Mouse (Mus musculus) forebrain, embryonic 14.5 days (tissue): ENCODE measurements around the gene Ugt1a6a. TPM values are rescaled to one million over a fixed set of nuclear protein-coding genes. Genes with fewer than 3 reads are reported as not detected.
"Not testable (repeated sequence)": the region's sequence is repeated elsewhere in the genome, so short reads cannot be mapped to it uniquely, and the experiment has no call there.

ENCODE experiments used
- ATAC-seq: fragments of 200-750 bp; cut with Nextera tagmentation; 2 replicates; pipeline ENCODE4 v1.8.0; 2017; ENCODE audit warnings: mild to moderate bottlenecking, moderate library complexity
- DNase-seq: peaks from one replicate; pipeline ENCODE4 v3.0.0-alpha.2; 2015; ENCODE audit warnings: low spot score
- H3K27ac ChIP-seq: fragments of 300-500 bp; sonication (generic); 2 replicates; pipeline ENCODE4 v1.5.1; 2014; ENCODE audit warnings: low read depth, mild to moderate bottlenecking, control low read depth, low read length, moderate library complexity
- H3K27me3 ChIP-seq: fragments of 300-500 bp; sonication (generic); replicated peaks from 2 replicates; pipeline ENCODE4 v1.6.1; 2014; ENCODE audit warnings: low read length, control low read depth, mixed read lengths; ENCODE audit not compliant: control insufficient read depth, insufficient read depth
- H3K36me3 ChIP-seq: fragments of 300-500 bp; sonication (generic); 2 replicates; pipeline ENCODE4 v1.6.1; 2014; ENCODE audit warnings: low read length, control low read depth; ENCODE audit not compliant: control insufficient read depth, insufficient read depth
- H3K4me1 ChIP-seq: fragments of 300-500 bp; sonication (generic); 2 replicates; pipeline ENCODE4 v1.6.1; 2014; ENCODE audit warnings: antibody characterized with exemption, low read length, control low read depth; ENCODE audit not compliant: control insufficient read depth, insufficient read depth
- H3K4me2 ChIP-seq: fragments of 300-500 bp; sonication (generic); 2 replicates; pipeline ENCODE4 v1.6.1; 2014; ENCODE audit warnings: mild to moderate bottlenecking, control low read depth, low read length
- H3K4me3 ChIP-seq: fragments of 300-500 bp; sonication (generic); 2 replicates; pipeline ENCODE4 v1.5.1; 2014; ENCODE audit warnings: low read depth, low read length, control low read depth
- H3K9ac ChIP-seq: fragments of 300-500 bp; sonication (generic); 2 replicates; pipeline ENCODE4 v1.6.1; 2014; ENCODE audit warnings: mild to moderate bottlenecking, low read length, control low read depth, moderate library complexity
- H3K9me3 ChIP-seq: fragments of 300-500 bp; sonication (generic); replicated peaks from 2 replicates; pipeline ENCODE4 v1.6.1; 2016; ENCODE audit warnings: low read length, control low read depth, mixed read lengths; ENCODE audit not compliant: control insufficient read depth
- WGBS: fragments of 180-500 bp; shearing (Covaris S2); extraction: QIAGEN DNeasy Blood & Tissue Kit; methylation state at CpG from one replicate; pipeline ENCODE4 v1.1.7; 2014; 5-methylcytosine and 5-hydroxymethylcytosine counted together
- polyA plus RNA-seq: library from polyadenylated mRNA; unstranded; fragments of >200 nt; fragmentation: Nextera tagmentation; extraction: Ambion mirVana; gene quantifications from 2 replicates; pipeline ENCODE4 v1.2.1, GENCODE M21; 2014

Ugt1a6a gene
- polyA plus RNA-seq, 1 experiment from 2014 or later = 2.3 TPM

DNA sequence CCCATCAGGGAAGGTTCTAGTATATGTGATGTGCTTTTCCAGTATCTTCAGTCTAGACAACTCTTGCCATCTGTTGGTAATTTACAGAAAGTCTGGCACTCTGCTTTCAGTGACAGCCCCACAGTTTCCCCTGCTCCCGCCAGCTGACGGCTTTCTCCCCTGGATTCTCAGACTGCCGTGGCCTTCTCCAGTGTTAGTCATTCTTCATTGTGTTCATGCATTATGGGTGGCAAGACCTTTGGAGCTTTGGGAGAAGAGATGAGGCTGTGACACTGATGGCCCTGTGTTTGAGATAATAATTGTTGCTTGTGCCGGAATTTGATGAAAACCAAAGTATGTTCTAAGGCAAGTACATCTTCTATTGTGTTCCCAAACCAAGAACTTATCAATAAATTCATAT, 84.0 kb downstream of the Ugt1a6a start:
- Histone ChIP-seq H3K4me3 (no peak overlapping the region), H3K27me3 (no peaks in the 10 kb centered on the region), H3K4me1 (no peaks in the 10 kb centered on the region), H3K9me3 (peaks cover 29% of the 10 kb centered on the region), H3K4me2 (no peak overlapping the region), H3K36me3 (no peaks in the 10 kb centered on the region), H3K9ac (no peak overlapping the region), H3K27ac (no peak overlapping the region)
- ATAC-seq (no peak), DNase-seq (no peak)
- WGBS = 52% methylated on average over 4 of the region's 4 CpGs

GRCm38 (mm10) chr1:88219054-88219453, 84.4 kb downstream of the Ugt1a6a start:
- 27% methylated on average over 1 of the region's 1 CpGs for WGBS
- Histone ChIP-seq H3K27ac (no peak overlapping the region), H3K9ac (no peak overlapping the region), H3K27me3 (no peaks in the 10 kb centered on the region), H3K4me2 (no peak overlapping the region), H3K9me3 (peaks cover 24% of the 10 kb centered on the region), H3K36me3 (no peaks in the 10 kb centered on the region), H3K4me1 (no peaks in the 10 kb centered on the region), H3K4me3 (no peak overlapping the region)
- DNase-seq = no peak
- ATAC-seq = no peak

DNA sequence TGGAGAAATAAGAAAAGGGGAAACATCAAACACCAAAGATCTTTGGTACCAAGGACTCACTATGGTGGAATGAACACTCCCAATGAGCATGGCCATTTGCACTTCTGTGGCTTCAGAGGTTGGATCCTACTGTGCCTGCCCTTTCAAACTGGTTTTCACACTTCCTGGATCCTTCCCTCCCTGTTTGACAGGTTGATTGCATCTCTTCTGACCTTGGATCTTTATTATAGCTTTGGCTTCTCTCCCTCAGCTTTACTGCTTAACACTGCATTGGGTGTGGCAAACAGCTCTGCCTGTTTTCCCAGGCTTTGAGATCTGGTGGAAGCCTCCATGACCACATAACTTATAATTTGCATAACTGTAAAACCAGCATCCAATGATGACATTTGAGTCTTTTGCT, 85.7 kb downstream of the Ugt1a6a start:
- no peak overlapping the region for H3K27ac ChIP-seq
- H3K4me3 ChIP-seq = no peak overlapping the region
- ATAC-seq (no peak), DNase-seq (no peak)
- H3K27me3 ChIP-seq = no peaks in the 10 kb centered on the region
- H3K9me3 ChIP-seq = peaks cover 14% of the 10 kb centered on the region
- no peak overlapping the region for H3K9ac ChIP-seq
- no peak overlapping the region for H3K4me2 ChIP-seq
- no peaks in the 10 kb centered on the region for H3K36me3 ChIP-seq
- no peaks in the 10 kb centered on the region for H3K4me1 ChIP-seq

DNA sequence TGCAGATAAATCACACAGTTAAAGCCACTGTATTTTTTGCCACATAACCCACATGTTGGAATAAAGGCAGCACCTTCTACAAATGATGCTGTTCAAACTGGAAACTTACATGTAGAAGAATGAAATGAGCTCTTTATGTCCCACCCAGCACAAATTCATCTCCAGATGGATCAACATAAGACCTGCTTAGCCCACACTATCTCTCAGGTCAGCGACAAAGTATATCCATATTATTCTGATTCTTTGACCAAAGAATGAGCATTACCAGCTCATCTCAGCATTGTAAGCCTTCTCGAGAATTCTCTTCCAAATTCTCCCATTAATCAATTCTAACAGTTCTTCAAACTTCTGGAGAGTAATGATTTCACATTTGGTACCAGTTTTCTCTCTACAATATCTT, 87.6 kb downstream of the Ugt1a6a start:
- Histone ChIP-seq H3K27me3 (no peaks in the 10 kb centered on the region), H3K4me3 (no peak overlapping the region), H3K4me2 (no peak overlapping the region), H3K27ac (no peak overlapping the region), H3K9me3 (peaks cover 24% of the 10 kb centered on the region), H3K36me3 (no peaks in the 10 kb centered on the region), H3K9ac (no peak overlapping the region), H3K4me1 (no peaks in the 10 kb centered on the region)
- ATAC-seq (no peak), DNase-seq (no peak)
- WGBS = 52% methylated on average over 2 of the region's 2 CpGs

DNA sequence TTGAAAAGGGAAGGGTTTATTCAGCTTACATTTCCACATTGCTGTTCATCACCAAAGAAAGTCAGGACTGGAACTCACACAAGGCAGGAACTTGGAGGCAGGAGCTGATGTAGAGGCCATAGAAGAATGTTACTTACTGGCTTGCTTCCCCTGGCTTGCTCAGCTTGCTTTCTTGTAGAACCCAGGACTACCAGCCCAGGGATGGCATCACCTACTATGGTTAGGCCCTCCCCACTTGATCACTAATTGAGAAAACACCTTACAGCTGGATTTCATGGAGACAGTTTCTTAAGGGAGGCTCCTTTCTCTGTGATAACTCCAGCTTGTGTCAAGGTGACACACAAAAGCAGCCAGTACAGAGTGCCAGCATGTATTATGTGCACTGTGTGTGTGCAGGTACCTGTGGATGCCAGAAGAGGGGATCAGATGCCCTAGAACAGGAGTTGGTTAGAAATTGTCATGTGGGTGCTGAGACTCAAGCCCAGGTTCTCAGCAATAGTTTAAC, 88.5 kb downstream of the Ugt1a6a start:
- peaks cover 33% of the 10 kb centered on the region for H3K9me3 ChIP-seq
- H3K27me3 ChIP-seq, ATAC-seq, DNase-seq, H3K4me3 ChIP-seq, H3K9ac ChIP-seq, H3K36me3 ChIP-seq, H3K4me2 ChIP-seq, H3K4me1 ChIP-seq, H3K27ac ChIP-seq: not testable (repeated sequence)

- no peak overlapping the region for H3K27ac ChIP-seq
- H3K4me1 ChIP-seq = no peaks in the 10 kb centered on the region
- no peaks in the 10 kb centered on the region for H3K27me3 ChIP-seq
- H3K9me3 ChIP-seq = peaks cover 38% of the 10 kb centered on the region
- no peak for ATAC-seq
- no peaks in the 10 kb centered on the region for H3K36me3 ChIP-seq
- no peak overlapping the region for H3K4me3 ChIP-seq
- no peak for DNase-seq
- H3K9ac ChIP-seq = no peak overlapping the region
- no peak overlapping the region for H3K4me2 ChIP-seq
- 55% methylated on average over 1 of the region's 1 CpGs for WGBS
These were observed 89.0 kb downstream of the Ugt1a6a start for GRCm38 (mm10) chr1:88223591-88223990.

GRCm38 (mm10) chr1:88224029-88224776, 89.6 kb downstream of the Ugt1a6a start:
- Histone ChIP-seq H3K4me1 (no peaks in the 10 kb centered on the region), H3K4me2 (no peak overlapping the region), H3K4me3 (no peak overlapping the region), H3K27ac (no peak overlapping the region), H3K36me3 (no peaks in the 10 kb centered on the region), H3K9me3 (peaks cover 44% of the 10 kb centered on the region), H3K27me3 (no peaks in the 10 kb centered on the region), H3K9ac (no peak overlapping the region)
- ATAC-seq (no peak), DNase-seq (no peak)
- WGBS = 68% methylated on average over 2 of the region's 2 CpGs

DNA sequence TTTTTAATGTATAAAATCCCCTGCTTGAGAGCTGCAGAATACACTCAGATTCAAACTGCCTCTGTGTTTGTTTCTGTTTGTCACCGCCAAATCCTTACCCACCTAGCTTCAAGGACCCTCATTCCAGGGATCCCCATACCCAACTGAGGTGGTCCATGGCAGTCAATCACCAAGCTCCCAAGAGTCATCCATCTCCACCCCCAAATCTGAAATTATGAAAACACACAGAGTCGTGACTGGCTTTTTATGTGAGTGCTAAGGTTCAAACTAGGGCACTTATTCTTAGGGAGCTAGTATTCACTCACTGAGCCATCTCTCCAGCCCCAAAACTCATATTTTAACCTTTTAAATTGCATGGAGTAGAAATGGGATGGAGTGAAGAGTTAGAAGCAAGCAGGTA, 90.7 kb downstream of the Ugt1a6a start:
- H3K4me3 ChIP-seq, H3K4me1 ChIP-seq, H3K36me3 ChIP-seq, H3K9ac ChIP-seq, H3K27me3 ChIP-seq, H3K27ac ChIP-seq, ATAC-seq, H3K4me2 ChIP-seq, DNase-seq: not testable (repeated sequence)
- 44% methylated on average over 2 of the region's 2 CpGs for WGBS
- peaks cover 55% of the 10 kb centered on the region for H3K9me3 ChIP-seq

DNA sequence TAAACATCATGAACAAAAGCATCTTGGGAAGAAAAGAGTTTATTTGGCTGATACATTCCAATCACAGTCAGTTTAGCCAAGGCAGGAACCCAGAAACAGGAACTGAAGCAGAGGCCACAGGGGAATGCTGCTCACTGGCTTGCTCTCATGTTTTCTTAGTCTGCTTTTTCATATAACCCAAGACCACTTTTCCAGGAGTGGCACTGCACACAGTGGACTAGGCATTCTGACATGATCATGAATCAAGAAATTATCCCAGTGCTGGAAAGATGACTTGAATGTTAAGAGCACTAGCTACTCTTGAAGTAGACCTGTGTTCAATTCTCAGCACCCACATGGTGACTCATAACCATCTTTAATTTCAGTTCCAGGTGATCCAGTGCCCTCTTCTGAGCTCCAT, 91.1 kb downstream of the Ugt1a6a start:
- DNase-seq (no peak), ATAC-seq (no peak)
- Histone ChIP-seq H3K27me3 (no peaks in the 10 kb centered on the region), H3K4me1 (no peaks in the 10 kb centered on the region), H3K27ac (no peak overlapping the region), H3K4me3 (no peak overlapping the region), H3K9me3 (peaks cover 59% of the 10 kb centered on the region), H3K4me2 (no peak overlapping the region), H3K36me3 (no peaks in the 10 kb centered on the region), H3K9ac (no peak overlapping the region)
